Mouse (Mus musculus): ENCODE measurements around the gene Eif4h.
A peak's percentile ranks its signal among the peaks of the same experiment; 100 is the strongest.
"Not testable (repeated sequence)": the region's sequence is repeated elsewhere in the genome, so short reads cannot be mapped to it uniquely, and the experiment has no call there.

Eif4h gene

DNA sequence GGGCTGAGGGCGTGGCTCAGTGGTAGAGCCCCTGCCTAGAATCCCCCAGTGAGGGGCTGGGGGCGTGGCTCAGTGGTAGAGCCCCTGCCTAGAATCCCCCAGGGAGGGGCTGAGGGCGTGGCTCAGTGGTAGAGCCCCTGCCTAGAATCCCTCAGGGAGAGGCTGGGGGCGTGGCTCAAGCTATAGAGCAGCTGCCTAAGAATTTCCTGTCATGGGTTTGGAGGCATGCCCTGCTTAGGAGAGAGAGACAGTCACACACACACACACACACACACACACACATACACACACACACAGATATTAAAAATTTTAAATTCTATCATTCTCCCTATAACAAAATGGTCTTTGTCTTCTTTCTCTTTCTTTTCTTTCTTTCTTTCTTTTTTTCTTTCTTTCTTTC is 9.7 kb upstream of the Eif4h start:
- not testable (repeated sequence) for DNase-seq (ENCODE audit: low spot score)

DNA sequence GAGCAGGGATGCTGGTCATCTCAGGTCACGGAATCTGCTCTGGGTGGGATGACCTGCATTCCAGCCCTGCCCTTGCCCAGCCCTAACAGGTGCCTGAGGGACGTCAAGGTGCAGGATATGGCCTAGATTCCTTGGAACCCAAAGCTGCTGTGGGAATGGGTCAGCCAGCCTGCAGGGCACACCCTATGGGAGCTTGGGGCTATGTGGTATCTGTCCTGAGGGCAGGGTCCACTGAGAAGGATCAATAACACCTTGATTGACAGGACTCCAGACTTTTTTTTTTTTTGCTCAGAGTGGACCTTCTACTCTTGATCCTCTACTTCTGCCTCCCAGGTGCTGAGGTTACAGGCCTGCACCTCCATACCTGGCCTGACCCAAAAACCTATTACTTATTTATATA is 8.1 kb upstream of the Eif4h start:
- no peak for DNase-seq (ENCODE audit: low spot score)

DNA sequence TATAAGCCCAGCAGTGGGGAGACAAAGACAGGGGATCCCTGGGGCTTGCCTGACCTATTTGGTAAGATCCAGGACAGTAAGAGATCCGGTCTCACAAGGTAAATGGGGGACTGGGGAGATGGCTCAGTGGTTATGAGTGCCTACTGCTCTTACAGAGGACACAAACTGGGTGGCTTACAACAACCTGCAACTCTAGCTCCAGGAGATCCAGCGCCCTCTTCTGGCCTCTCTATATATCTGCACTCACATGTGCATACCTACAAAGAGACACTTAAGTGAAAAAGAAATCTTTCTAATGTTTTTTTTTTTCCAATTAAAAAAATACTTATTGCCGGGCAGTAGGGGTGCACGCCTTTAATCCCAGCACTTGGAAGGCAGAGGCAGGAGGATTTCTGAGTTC is 7.2 kb upstream of the Eif4h start:
- no peak for DNase-seq (ENCODE audit: low spot score)

GRCm38 (mm10) chr5:134644643-134645118 is 5.4 kb upstream of the Eif4h start:
- DNase-seq (ENCODE audit: low spot score) = no peak

- no peak for DNase-seq (ENCODE audit: low spot score)
These were observed 4.8 kb upstream of the Eif4h start for GRCm38 (mm10) chr5:134644121-134644520.

GRCm38 (mm10) chr5:134640371-134640770 is 1.1 kb upstream of the Eif4h start:
- no peak for DNase-seq (ENCODE audit: low spot score)

GRCm38 (mm10) chr5:134638461-134639268 is 625 bp downstream of the Eif4h start:
- DNase-seq (ENCODE audit: low spot score) = no peak

- DNase-seq (ENCODE audit: low spot score) = no peak
These were observed 1.4 kb downstream of the Eif4h start for GRCm38 (mm10) chr5:134637820-134638367.

- no peak for DNase-seq (ENCODE audit: low spot score)
These were observed 6.4 kb downstream of the Eif4h start for GRCm38 (mm10) chr5:134632841-134633240.

GRCm38 (mm10) chr5:134630835-134631234 is 8.5 kb downstream of the Eif4h start:
- DNase-seq (ENCODE audit: low spot score) = no peak

GRCm38 (mm10) chr5:134629508-134629907 is 9.8 kb downstream of the Eif4h start:
- DNase-seq (ENCODE audit: low spot score) = no peak

DNA sequence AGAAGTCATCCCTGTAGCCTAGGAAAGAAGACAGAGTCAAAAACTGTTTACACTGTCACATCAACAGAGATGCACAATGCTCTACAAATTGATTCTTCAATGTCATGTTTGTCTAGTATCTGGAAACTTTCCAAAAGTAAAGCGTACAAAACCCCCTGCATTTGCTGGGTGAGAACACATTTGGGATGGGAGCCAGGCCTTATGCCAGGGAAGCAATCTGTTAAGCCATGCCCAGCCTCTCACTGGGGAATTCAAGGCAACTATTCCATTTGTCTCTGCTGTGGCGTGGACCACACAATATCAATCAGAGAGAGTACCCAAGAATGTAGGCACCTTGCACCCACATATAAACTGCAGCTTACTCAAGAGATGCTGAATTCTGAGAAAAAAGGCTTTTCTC is 17.2 kb downstream of the Eif4h start:
- peak; percentile 82 for DNase-seq (ENCODE audit: low spot score)

DNA sequence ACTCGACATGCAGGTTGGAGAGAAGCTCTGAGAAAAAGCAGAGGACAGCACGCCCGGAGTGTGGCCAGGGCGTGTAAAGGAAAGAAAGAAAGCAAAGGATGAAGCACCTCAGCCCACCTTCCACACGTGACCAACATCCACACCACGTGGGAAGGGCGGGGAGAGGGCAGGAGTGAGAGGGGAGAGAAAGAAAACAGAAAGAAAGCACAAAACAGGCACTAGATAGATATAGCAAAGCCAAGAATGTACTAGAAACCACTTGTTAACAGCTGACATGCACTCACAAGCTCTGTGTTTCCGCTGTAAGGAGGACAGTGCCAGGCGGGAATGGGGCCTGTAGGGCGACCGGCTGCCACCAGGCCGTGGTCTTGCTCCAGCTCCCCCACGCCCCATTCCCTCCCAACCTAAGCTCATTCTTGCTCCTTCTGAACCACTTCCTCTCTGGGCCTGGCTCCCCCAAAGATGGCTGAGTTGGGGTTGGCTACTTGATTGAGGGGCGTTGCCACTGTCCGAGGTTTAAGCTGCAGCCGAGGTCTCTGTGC is 18.1 kb downstream of the Eif4h start:
- DNase-seq (ENCODE audit: low spot score) = no peak

- DNase-seq (ENCODE audit: low spot score) = no peak
These were observed 18.8 kb downstream of the Eif4h start for GRCm38 (mm10) chr5:134620457-134620856.

GRCm38 (mm10) chr5:134617071-134617470 is 22.2 kb downstream of the Eif4h start:
- DNase-seq (ENCODE audit: low spot score) = peak; percentile 80

- no peak for DNase-seq (ENCODE audit: low spot score)
These were observed 23.5 kb downstream of the Eif4h start for GRCm38 (mm10) chr5:134615780-134616179.

- DNase-seq (ENCODE audit: low spot score) = no peak
These were observed 23.9 kb downstream of the Eif4h start for GRCm38 (mm10) chr5:134615380-134615779.

DNA sequence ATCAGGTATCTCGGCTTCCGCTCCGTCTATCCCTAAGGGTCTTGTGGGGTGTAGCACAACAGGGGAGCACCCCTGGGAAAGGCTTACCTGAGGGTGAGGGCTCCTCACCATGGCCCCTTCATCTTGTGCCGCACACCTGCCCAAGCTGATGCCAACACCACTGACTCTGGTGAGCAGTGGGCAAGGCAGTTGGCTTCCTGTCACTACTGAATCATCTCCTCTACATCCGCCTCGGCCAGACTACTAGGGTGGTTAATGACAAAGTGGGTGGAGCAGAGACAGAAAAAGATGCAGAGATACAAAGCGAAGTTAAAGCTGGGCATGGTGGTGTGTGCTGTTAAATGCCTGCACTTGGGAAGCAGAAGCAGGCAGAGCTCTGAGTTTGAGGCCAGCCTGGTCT is 24.5 kb downstream of the Eif4h start, which contains the start of gene Lat2:
Gene Lat2, minus strand, starts transcription at position 224 of the 400 bp plus-strand sequence.
- DNase-seq (ENCODE audit: low spot score) = no peak

GRCm38 (mm10) chr5:134614296-134614695 is 25.0 kb downstream of the Eif4h start:
- no peak for DNase-seq (ENCODE audit: low spot score)

- no peak for DNase-seq (ENCODE audit: low spot score)
These were observed 25.6 kb downstream of the Eif4h start for GRCm38 (mm10) chr5:134613727-134614126.

DNA sequence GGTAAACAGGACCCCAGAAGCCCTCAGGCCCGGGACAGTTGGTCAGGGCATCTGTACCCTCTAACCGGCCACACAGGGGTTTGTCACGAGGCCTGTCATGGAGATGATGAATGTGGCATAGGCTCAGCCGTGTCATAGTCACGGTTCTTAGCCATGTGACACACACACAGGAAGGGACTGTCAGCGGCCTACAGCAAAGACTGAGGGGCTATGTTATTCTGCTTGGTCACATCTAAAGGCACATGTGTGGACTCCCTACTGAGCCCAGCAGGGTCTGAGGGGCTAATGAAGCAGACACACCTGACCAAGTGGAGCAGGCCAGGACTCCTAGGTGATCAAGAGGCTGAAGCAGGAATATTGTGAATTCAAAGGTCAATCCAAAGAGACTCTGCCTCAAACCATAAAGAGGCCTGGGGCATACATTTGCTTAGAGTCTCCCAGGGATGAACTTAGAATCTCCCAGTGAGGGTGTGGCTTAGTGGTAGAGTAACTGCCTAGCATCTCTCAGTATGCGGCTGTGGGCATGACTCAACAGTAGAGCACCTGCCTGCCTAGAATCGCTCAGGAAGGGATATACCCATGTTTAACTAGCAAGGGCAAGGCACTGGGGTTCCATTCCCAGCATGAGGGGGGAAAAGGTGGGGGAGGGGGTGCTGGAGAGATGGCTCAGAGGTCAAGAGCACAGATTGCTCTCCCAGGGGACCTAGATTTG is 27.3 kb downstream of the Eif4h start:
- DNase-seq (ENCODE audit: low spot score) = no peak

DNA sequence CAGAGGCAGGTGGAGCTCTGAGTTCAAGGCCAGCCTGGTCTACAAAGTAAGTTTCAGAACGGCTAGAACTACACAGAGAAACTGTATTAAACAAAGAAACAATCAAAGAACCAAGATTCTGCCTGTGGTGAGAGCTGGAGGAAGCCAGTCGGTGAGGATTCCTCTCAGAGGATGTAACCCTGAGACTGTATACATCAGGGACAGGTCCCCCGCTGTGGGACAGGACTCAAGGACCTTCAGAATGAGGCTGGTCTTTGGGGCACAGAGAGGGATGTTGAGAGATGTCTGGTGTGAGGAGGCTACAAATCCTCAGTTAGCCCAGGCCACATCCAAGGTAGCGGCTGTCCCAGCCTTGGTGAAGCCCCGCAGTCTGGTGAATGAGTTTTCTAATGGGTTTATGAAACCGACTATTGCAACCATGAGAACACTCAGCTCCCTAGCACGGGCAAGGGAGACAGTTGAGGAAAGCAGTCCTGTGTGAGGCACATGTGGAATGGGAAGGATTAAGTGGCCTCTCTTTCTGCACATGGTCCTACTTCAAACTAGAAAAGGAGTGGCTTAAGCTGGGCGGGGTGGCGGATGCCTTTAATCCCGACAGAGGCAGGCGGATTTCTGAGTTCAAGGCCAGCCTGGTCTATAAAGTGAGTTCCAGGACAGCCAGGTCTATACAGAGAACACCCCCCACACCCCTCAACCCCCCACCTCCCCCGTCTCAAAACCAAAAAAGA is 29.2 kb downstream of the Eif4h start:
- DNase-seq (ENCODE audit: low spot score) = no peak

Data from layer of hippocampus, adult 11-12 months (tissue).